Mouse (Mus musculus) midbrain, embryonic 16.5 days (tissue): ENCODE measurements around the gene Zfp354a. TPM values are rescaled to one million over a fixed set of nuclear protein-coding genes. Genes with fewer than 3 reads are reported as not detected.
A peak's percentile ranks its signal among the peaks of the same experiment; 100 is the strongest.
"Not testable (repeated sequence)": the region's sequence is repeated elsewhere in the genome, so short reads cannot be mapped to it uniquely, and the experiment has no call there.

Experiments used
- ATAC-seq: fragments of 200-750 bp; cut with Nextera tagmentation; 2 replicates; pipeline ENCODE4 v1.8.0; 2017; ENCODE audit warnings: moderate TSS enrichment
- H3K27ac ChIP-seq: fragments of 300-500 bp; sonication (generic); 2 replicates; pipeline ENCODE4 v1.5.1; 2014; ENCODE audit warnings: mild to moderate bottlenecking, low read length, mixed read lengths
- H3K27me3 ChIP-seq: fragments of 300-500 bp; sonication (generic); 2 replicates; pipeline ENCODE4 v1.6.1; 2014; ENCODE audit warnings: low read depth, low read length, mixed read lengths; ENCODE audit not compliant: control insufficient read depth, insufficient read depth
- H3K36me3 ChIP-seq: fragments of 300-500 bp; sonication (generic); 2 replicates; pipeline ENCODE4 v1.6.1; 2014; ENCODE audit warnings: mild to moderate bottlenecking, low read length, moderate library complexity, mixed read lengths; ENCODE audit not compliant: control insufficient read depth, insufficient read depth
- H3K4me1 ChIP-seq: fragments of 300-500 bp; sonication (generic); 2 replicates; pipeline ENCODE4 v1.6.1; 2014; ENCODE audit warnings: mild to moderate bottlenecking, low read length, mixed read lengths; ENCODE audit not compliant: control insufficient read depth, insufficient read depth
- H3K4me2 ChIP-seq: fragments of 300-500 bp; sonication (generic); 2 replicates; pipeline ENCODE4 v1.6.1; 2014; ENCODE audit warnings: mild to moderate bottlenecking, low read length, mixed read lengths
- H3K4me3 ChIP-seq: fragments of 300-500 bp; sonication (generic); 2 replicates; pipeline ENCODE4 v1.5.1; 2014; ENCODE audit warnings: low read depth, mild to moderate bottlenecking, low read length, moderate library complexity, mixed read lengths
- H3K9ac ChIP-seq: fragments of 300-500 bp; sonication (generic); 2 replicates; pipeline ENCODE4 v1.6.1; 2014; ENCODE audit warnings: low read depth, low read length, mixed read lengths
- H3K9me3 ChIP-seq: fragments of 300-500 bp; sonication (generic); replicated peaks from 2 replicates; pipeline ENCODE4 v1.6.1; 2014; ENCODE audit warnings: mild to moderate bottlenecking, low read length, mixed read lengths; ENCODE audit not compliant: control insufficient read depth, poor library complexity, severe bottlenecking
- WGBS: fragments of 180-500 bp; shearing (Covaris S2); extraction: QIAGEN DNeasy Blood & Tissue Kit; methylation state at CpG from one replicate; pipeline ENCODE4 v1.1.7; 2014; 5-methylcytosine and 5-hydroxymethylcytosine counted together
- polyA plus RNA-seq: library from polyadenylated mRNA; unstranded; fragments of >200 nt; fragmentation: Nextera tagmentation; extraction: Ambion mirVana; gene quantifications from 2 replicates; pipeline ENCODE4 v1.2.1, GENCODE M21; 2015

Zfp354a gene
- polyA plus RNA-seq, 1 experiment from 2014 or later, result 16.3 TPM

- Histone ChIP-seq H3K27ac (no peak overlapping the region), H3K27me3 (no peaks in the 10 kb centered on the region), H3K4me1 (no peaks in the 10 kb centered on the region), H3K4me3 (no peak overlapping the region), H3K9me3 (no peaks in the 10 kb centered on the region), H3K4me2 (no peak overlapping the region), H3K9ac (no peak overlapping the region), H3K36me3 (no peaks in the 10 kb centered on the region)
- WGBS, result 87% methylated on average over 2 of the region's 2 CpGs
- no peak for ATAC-seq
These were observed 23.1 kb upstream of the Zfp354a start for GRCm38 (mm10) chr11:51035951-51036350.

DNA sequence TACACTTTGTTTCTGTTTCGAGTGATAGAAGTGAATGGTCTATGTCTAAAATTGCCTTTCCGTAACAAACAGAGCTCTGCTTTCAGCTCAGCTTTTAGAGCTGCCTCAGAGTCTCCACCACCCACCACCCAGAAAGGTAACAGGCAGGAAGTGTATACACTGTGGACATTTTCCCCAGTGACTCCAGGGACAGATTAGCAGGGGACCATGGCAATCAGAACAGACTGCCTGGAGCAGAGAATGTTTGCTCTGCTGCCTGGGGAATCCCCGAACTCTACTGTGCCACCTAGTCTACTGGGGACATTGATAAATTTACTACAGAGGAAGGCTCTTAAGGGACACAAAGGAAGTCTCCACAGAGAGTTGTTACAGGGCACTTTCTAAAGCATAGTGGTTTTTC is 14.3 kb upstream of the Zfp354a start:
- H3K4me1 ChIP-seq, H3K9me3 ChIP-seq, ATAC-seq, H3K36me3 ChIP-seq, H3K4me2 ChIP-seq, H3K9ac ChIP-seq, H3K27ac ChIP-seq, H3K27me3 ChIP-seq, H3K4me3 ChIP-seq: not testable (repeated sequence)
- WGBS, result 78% methylated on average over 3 of the region's 3 CpGs

GRCm38 (mm10) chr11:51047809-51048208 is 11.2 kb upstream of the Zfp354a start, which contains the start of gene Olfr1375:
Olfr1375 (plus strand) TSS chr11:51048109.
- WGBS, result 83% methylated on average over 3 of the region's 3 CpGs
- H3K27ac ChIP-seq, ATAC-seq, H3K4me2 ChIP-seq, H3K36me3 ChIP-seq, H3K4me1 ChIP-seq, H3K27me3 ChIP-seq, H3K4me3 ChIP-seq, H3K9me3 ChIP-seq, H3K9ac ChIP-seq: not testable (repeated sequence)

- no peak overlapping the region for H3K9ac ChIP-seq
- 64% methylated on average over 2 of the region's 2 CpGs for WGBS
- no peaks in the 10 kb centered on the region for H3K4me1 ChIP-seq
- no peak for ATAC-seq
- H3K27ac ChIP-seq, result no peak overlapping the region
- H3K27me3 ChIP-seq, result no peaks in the 10 kb centered on the region
- H3K4me2 ChIP-seq, result no peak overlapping the region
- no peaks in the 10 kb centered on the region for H3K36me3 ChIP-seq
- no peak overlapping the region for H3K4me3 ChIP-seq
- no peaks in the 10 kb centered on the region for H3K9me3 ChIP-seq
These were observed 7.4 kb upstream of the Zfp354a start for GRCm38 (mm10) chr11:51051678-51052077.

DNA sequence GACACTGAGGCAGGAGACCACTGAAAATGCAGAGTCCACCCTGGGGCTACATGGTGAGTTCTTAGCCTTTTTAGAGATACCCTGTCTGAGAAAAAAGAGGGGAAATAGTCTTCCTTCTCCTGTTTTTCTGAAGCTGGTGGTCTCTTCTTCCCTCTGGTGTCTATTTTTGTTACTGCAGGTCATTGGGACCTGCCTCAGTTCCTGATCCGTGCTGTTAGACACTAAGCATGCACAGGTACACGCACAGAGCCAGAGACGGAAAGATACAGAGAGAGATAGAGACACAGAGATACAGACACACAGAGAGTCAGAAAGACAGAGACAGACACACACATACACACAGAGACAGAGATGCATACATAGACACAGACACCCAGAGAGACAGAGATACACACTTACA is 5.8 kb upstream of the Zfp354a start:
- WGBS, result 45% methylated on average over 3 of the region's 3 CpGs
- Histone ChIP-seq H3K27ac (no peak overlapping the region), H3K36me3 (no peaks in the 10 kb centered on the region), H3K9me3 (no peaks in the 10 kb centered on the region), H3K4me1 (no peaks in the 10 kb centered on the region), H3K9ac (no peak overlapping the region), H3K4me2 (no peak overlapping the region), H3K27me3 (no peaks in the 10 kb centered on the region), H3K4me3 (no peak overlapping the region)
- no peak for ATAC-seq

DNA sequence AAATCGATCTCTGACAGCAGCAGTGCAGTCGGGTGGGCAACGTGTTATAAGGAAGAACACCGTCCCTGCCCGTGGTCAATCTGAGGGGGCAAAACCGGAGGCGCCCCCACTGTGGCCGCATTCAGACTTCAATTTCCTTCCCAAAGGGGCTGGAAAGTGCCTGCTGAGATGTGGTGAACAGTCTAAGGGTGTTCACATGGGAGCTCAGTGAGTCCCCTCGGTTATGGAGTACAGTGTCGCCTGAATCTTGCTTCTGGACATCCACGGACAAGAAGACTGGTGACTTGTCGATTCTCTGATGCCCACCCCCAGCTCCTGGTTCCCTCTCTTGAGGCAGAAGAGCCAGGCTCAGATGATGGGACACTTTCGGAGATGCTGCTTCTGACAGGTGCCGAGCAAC is 583 bp downstream of the Zfp354a start:
- Histone ChIP-seq H3K4me3 (peak overlapping the region; percentile 86), H3K27ac (no peak overlapping the region), H3K27me3 (no peaks in the 10 kb centered on the region), H3K36me3 (peaks cover 9% of the 10 kb centered on the region), H3K4me1 (peaks cover 10% of the 10 kb centered on the region), H3K9me3 (no peaks in the 10 kb centered on the region), H3K4me2 (peak overlapping the region; percentile 80), H3K9ac (peak overlapping the region; percentile 92)
- 14% methylated on average over 14 of the region's 14 CpGs for WGBS
- ATAC-seq, result peak; percentile 61

DNA sequence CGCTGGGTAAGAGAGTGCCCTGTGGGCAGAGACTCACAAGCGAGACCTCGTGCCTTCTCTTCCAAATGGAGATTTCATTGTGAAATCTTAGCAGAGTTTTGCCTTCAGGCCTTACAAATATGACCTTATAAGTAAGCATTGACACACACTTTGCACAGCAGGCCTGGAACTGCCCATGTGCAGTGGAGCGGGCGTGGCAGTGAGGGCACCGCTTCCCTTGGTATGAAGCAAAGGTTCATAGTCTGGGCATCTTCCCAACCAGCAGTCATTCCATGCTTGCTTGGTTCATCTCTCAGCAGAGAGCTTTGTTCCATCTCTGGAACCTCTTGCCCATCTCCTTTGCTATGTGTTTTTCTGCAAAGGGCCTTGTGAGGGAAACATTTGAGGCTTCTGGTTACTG is 1.9 kb downstream of the Zfp354a start:
- Histone ChIP-seq H3K9ac (no peak overlapping the region), H3K27ac (no peak overlapping the region), H3K27me3 (no peaks in the 10 kb centered on the region), H3K4me1 (peaks cover 10% of the 10 kb centered on the region), H3K36me3 (peaks cover 21% of the 10 kb centered on the region), H3K9me3 (no peaks in the 10 kb centered on the region), H3K4me2 (no peak overlapping the region), H3K4me3 (no peak overlapping the region)
- WGBS, result 95% methylated on average over 6 of the region's 6 CpGs
- ATAC-seq, result no peak

GRCm38 (mm10) chr11:51063276-51063675 is 4.2 kb downstream of the Zfp354a start:
- Histone ChIP-seq H3K4me1 (peaks cover 10% of the 10 kb centered on the region), H3K9me3 (no peaks in the 10 kb centered on the region), H3K27me3 (no peaks in the 10 kb centered on the region), H3K9ac (no peak overlapping the region), H3K4me2 (no peak overlapping the region), H3K27ac (no peak overlapping the region), H3K36me3 (peaks cover 40% of the 10 kb centered on the region), H3K4me3 (no peak overlapping the region)
- no peak for ATAC-seq
- 92% methylated on average over 7 of the region's 7 CpGs for WGBS

DNA sequence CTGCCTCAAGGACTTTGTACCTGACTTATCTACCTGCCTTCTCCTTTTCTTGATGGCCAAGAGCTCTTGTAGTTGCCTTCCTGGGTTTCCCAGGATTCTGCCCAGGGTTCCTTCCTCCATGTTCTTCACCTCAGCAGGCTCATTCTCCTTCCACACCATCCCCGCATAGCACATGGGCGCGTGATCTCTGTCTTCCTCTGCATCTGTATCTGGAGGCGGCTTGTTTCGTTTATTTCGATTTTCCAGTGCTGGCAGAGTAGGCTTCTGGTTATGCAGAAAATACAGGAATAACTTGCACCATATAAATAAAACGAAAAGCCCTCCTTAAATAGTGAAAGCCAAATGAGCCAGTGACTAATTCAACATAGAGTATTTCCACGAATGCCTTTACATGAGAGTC is 4.8 kb downstream of the Zfp354a start:
- peaks cover 10% of the 10 kb centered on the region for H3K4me1 ChIP-seq
- H3K36me3 ChIP-seq, result peaks cover 44% of the 10 kb centered on the region
- no peak overlapping the region for H3K9ac ChIP-seq
- 96% methylated on average over 8 of the region's 8 CpGs for WGBS
- no peak overlapping the region for H3K4me2 ChIP-seq
- H3K27me3 ChIP-seq, result no peaks in the 10 kb centered on the region
- no peak overlapping the region for H3K27ac ChIP-seq
- no peak for ATAC-seq
- no peaks in the 10 kb centered on the region for H3K9me3 ChIP-seq
- no peak overlapping the region for H3K4me3 ChIP-seq

GRCm38 (mm10) chr11:51084527-51084926 is 25.5 kb downstream of the Zfp354a start:
- Histone ChIP-seq H3K9ac (no peak overlapping the region), H3K4me1 (no peaks in the 10 kb centered on the region), H3K4me3 (no peak overlapping the region), H3K36me3 (no peaks in the 10 kb centered on the region), H3K9me3 (no peaks in the 10 kb centered on the region), H3K27ac (no peak overlapping the region), H3K27me3 (no peaks in the 10 kb centered on the region), H3K4me2 (no peak overlapping the region)
- 47% methylated on average over 7 of the region's 7 CpGs for WGBS
- peak; percentile 25; the same call in 1 of the 2 replicates for ATAC-seq
